Mouse (Mus musculus): ENCODE measurements around the gene Actr3. TPM values are rescaled to one million over a fixed set of nuclear protein-coding genes. Genes with fewer than 3 reads are reported as not detected.

The Actr3 gene
- total RNA-seq (2022) = 100 to 1,000 TPM; 158 to 193 (median 172) TPM

- peak; percentile 99 for DNase-seq
Measured at GRCm38 (mm10) chr1:125435369-125436135, at the start of gene Actr3. Actr3 (minus strand) TSS chr1:125435727.

GRCm38 (mm10) chr1:125482459-125483287 lies 47.1 kb upstream of the Actr3 start:
- no peak for DNase-seq

- no peak for DNase-seq
Measured at GRCm38 (mm10) chr1:125481842-125482241, 46.3 kb upstream of the Actr3 start.

GRCm38 (mm10) chr1:125478588-125478987 lies 43.1 kb upstream of the Actr3 start:
- no peak for DNase-seq

- no peak for DNase-seq
Measured at GRCm38 (mm10) chr1:125475961-125476682, 40.6 kb upstream of the Actr3 start.

- DNase-seq = no peak
Measured at GRCm38 (mm10) chr1:125473866-125474265, 38.3 kb upstream of the Actr3 start.

GRCm38 (mm10) chr1:125473126-125473666 lies 37.7 kb upstream of the Actr3 start:
- DNase-seq = no peak

- no peak for DNase-seq
Measured at GRCm38 (mm10) chr1:125470805-125471648, 35.5 kb upstream of the Actr3 start.

GRCm38 (mm10) chr1:125467936-125468335 lies 32.4 kb upstream of the Actr3 start:
- DNase-seq = no peak

GRCm38 (mm10) chr1:125466621-125467257 lies 31.2 kb upstream of the Actr3 start:
- DNase-seq = no peak

- DNase-seq = no peak
Measured at GRCm38 (mm10) chr1:125464011-125464410, 28.5 kb upstream of the Actr3 start.

- DNase-seq = no peak
Measured at GRCm38 (mm10) chr1:125463349-125463748, 27.8 kb upstream of the Actr3 start.

- no peak for DNase-seq
Measured at GRCm38 (mm10) chr1:125462917-125463316, 27.4 kb upstream of the Actr3 start.

- no peak for DNase-seq
Measured at GRCm38 (mm10) chr1:125458531-125458930, 23.0 kb upstream of the Actr3 start.

GRCm38 (mm10) chr1:125455128-125455527 lies 19.6 kb upstream of the Actr3 start:
- no peak for DNase-seq

GRCm38 (mm10) chr1:125450282-125451000 lies 14.9 kb upstream of the Actr3 start:
- no peak for DNase-seq

GRCm38 (mm10) chr1:125447926-125448325 lies 12.4 kb upstream of the Actr3 start:
- no peak for DNase-seq

GRCm38 (mm10) chr1:125441679-125442078 lies 6.2 kb upstream of the Actr3 start:
- no peak for DNase-seq

GRCm38 (mm10) chr1:125441251-125441650 lies 5.7 kb upstream of the Actr3 start:
- DNase-seq = no peak

GRCm38 (mm10) chr1:125439556-125439955 lies 4.0 kb upstream of the Actr3 start:
- DNase-seq = no peak

All from adrenal gland, adult 8-10 months (tissue).